Mouse (Mus musculus) kidney, postnatal 25 days (tissue): Measurements from ENCODE around the gene Yif1a.

ENCODE experiments used
- DNase-seq, 2 experiments: peaks; one replicate each; pipeline ENCODE4 v3.0.0; 2021; ENCODE audit warnings: mixed read lengths in 2 of 2

Gene Yif1a

GRCm38 (mm10) chr19:5122492-5122891 is 34.2 kb downstream of the Yif1a start:
- no peak for DNase-seq

DNA sequence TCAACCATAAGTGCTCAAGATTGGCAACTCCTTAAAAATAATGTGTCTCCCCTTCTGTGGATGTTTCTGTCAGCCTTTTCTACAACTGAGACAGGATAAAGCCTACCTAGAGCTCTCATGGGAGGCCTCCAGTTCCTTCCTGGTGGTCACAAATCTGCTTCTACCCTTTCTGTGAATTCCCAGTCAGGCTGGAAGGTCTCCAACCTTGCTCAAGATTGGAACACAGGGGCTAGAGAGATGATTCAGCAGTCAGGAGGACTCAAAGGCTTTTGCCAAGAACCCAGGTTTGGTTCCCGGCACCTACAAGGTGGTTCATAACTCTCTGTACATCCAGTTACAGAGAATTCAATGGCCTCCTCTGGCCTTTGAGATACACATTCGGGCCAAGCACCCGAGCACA is 34.9 kb downstream of the Yif1a start:
- no peak for DNase-seq

DNA sequence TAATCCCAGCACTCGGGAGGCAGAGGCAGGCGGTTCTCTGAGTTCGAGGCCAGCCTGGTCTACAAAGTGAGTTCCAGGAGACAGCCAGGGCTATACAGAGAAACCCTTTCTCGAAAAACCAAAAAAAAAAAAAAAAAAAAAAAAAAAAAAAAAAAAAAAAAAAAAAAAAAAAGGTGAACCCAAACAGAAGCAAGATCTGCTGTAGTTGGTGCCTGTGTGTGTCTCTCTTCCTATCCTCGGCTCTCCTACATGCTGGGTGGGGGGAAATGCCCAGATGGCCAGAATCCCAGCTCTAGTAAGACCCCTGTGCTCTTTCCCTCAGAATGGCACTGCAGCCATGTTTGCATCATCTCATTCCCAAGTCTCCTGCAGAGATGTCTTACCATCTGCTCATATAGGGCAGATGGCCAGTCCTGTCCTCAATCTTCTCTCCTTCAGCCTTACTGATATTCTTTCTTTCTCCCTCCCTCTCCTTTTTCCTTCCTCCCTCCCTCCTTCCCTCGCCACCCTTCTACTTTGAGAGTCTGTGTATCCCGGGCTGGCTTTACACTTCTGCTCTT is 35.8 kb downstream of the Yif1a start:
- DNase-seq, result no peak

DNA sequence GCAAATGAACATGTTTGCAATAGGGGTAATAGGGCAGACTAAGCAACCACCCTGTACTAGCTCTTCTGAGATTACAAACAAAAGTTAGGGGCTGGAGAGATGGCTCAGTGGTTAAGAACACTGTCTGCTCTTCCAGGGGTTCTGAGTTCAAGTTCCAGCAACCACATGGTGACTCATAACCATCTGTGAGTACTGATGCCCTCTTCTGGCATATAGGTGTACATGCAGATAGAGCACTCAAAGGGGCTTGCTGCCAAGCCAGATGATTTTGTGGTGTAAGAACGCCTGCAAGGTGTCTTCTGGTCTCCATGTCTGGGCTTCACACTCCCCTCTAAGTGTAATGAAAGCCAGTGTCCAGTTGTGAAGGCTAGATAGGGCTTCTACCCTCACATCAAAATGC is 41.4 kb downstream of the Yif1a start:
- DNase-seq, result no peak

DNA sequence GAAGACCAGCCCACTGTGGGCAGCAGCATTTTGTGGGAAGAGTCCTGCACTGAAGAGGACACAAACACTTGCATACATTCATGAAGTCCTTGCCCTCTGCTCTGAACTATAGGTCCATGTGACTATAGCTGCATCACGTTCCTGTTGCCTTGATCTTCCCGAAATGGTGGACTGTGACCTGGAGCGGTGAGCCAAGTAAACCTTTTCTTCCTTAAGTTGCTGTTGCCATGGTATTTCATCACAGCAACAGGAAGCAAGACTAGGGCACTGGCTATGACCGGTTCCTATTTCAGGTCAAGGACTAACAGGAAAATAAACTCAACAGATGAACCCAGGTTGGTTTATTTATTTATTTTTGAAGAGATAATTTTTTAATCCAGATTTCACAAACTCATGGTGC is 42.9 kb downstream of the Yif1a start:
- DNase-seq, result no peak

DNA sequence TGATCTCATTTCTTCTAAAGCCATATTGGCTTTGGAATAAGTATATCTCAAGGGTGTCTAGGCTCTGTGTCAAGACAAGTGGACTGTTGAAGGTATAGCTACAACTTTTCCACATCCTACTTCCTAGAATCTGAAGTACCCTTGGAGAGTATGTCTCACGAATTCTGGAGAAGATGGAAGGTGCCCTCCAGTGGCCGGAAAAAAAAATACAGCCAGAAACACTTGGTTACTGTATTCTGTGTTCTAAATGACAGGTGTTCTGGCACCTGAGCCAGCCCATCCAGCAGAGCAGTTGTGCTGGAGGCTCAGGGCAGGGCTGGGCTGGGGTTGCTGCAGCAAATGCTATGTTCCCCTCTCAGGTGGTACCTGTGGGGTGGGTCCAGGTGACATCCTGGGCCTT is 51.3 kb downstream of the Yif1a start:
- DNase-seq, result peak; percentile 62 to 81
